24 mouse cellular contexts compared by ENCODE assay signal in the genomic region with DNA sequence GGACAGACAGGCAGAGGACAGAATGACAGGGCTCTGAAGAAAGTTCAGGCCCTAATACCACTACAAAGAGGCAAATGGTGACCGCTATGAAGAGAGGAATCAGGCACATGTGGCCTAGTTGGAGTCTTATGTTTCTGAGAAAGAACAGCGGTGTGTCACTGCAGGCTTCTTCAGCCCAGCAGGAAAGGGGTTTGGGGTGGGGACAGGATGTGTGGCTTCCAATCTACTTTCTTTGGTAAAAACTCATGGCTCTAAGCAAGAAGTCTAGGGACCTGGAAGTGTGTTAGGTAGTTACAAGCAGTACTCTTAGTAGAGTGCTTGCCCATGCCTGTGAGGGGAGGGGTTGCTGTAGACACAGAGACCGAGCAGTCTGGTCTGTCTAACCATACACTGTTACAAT.
DNase-seq lines count a peak whose midpoint lies in the region; ATAC-seq and TF ChIP-seq lines count a peak whose summit lies in the region.
"Had no signal": no experiment of that assay in that cellular context is flagged by ENCODE, and none has a peak within 500 bp of the region (broad histone marks: within the 10 kb centered on the region; RNA-seq: fewer than 3 reads in every experiment).

No protein-coding gene starts in this region.

- H3K4me1 ChIP-seq in megakaryocyte, embryonic 14.5 days = peaks cover 24% of the 10 kb centered on the region
- H3K4me1 ChIP-seq in kidney, adult 2 months (ENCODE audit: control insufficient read depth, insufficient read depth, low read length) = no peaks in the 10 kb centered on the region
- H3K4me1 ChIP-seq: embryonic facial prominence, embryonic 13.5 days; forebrain, embryonic 12.5 days; heart, embryonic 15.5 days; hindbrain, embryonic 15.5 days; stomach, embryonic 15.5 days had no signal

- H3K9me3 ChIP-seq in megakaryocyte, embryonic 14.5 days = no peaks in the 10 kb centered on the region
- H3K9me3 ChIP-seq: embryonic facial prominence, embryonic 13.5 days; forebrain, embryonic 12.5 days; heart, embryonic 15.5 days; hindbrain, embryonic 15.5 days; midbrain, embryonic 15.5 days; neural tube, embryonic 13.5 days; stomach, embryonic 15.5 days had no signal

- H3K4me3 ChIP-seq in megakaryocyte, embryonic 14.5 days (replicated peaks) = peak overlapping the region; percentile 51
- no peak overlapping the region for H3K4me3 ChIP-seq in kidney, adult 2 months (ENCODE audit: insufficient read depth, low read depth, low read length)
- H3K4me3 ChIP-seq: embryonic facial prominence, embryonic 13.5 days; erythroblast, embryonic 14.5 days; forebrain, embryonic 12.5 days; heart, embryonic 15.5 days; hindbrain, embryonic 15.5 days; layer of hippocampus, adult 2 months; midbrain, embryonic 15.5 days; neural tube, embryonic 13.5 days; stomach, embryonic 15.5 days had no signal

- H3K36me3 ChIP-seq in megakaryocyte, embryonic 14.5 days (replicated peaks; ENCODE audit: low read length) = no peaks in the 10 kb centered on the region
- H3K36me3 ChIP-seq in kidney, adult 2 months (ENCODE audit: control insufficient read depth, insufficient read depth, low read length) = no peaks in the 10 kb centered on the region
- H3K36me3 ChIP-seq: embryonic facial prominence, embryonic 13.5 days; forebrain, embryonic 12.5 days; heart, embryonic 15.5 days; hindbrain, embryonic 15.5 days; midbrain, embryonic 15.5 days; neural tube, embryonic 13.5 days; stomach, embryonic 15.5 days had no signal

- WGBS in kidney, adult 2 months = 89% methylated on average over 3 of the region's 3 CpGs

- TF ChIP-seq CTCF in kidney, adult 2 months (conservative IDR thresholded peaks at IDR 0.05; ENCODE audit: insufficient read depth, insufficient read length, low read depth, low read length) = no peak

- peak; percentile 31 for DNase-seq in CD4-positive helper T cell, adult 2 months (ENCODE audit: low read depth, low spot score)
- peak; percentile 13 to 35 for DNase-seq in thymus, postnatal 10 days (ENCODE audit: low spot score in 2 of 2)
- DNase-seq in kidney, adult 2 months = no peak
- DNase-seq in adrenal gland, postnatal 25 days = no peak
- no peak for DNase-seq in right cerebral cortex, adult 18-20 months
- DNase-seq in right cerebral cortex, postnatal 36 days (ENCODE audit: low spot score in 2 of 2) = no peak
- DNase-seq: cerebellum, adult 11-12 months; cerebellum, postnatal 25 days; embryo, embryonic 11 days; heart, postnatal 4 days had no signal

- H3K27me3 ChIP-seq in megakaryocyte, embryonic 14.5 days (replicated peaks) = no peaks in the 10 kb centered on the region
- H3K27me3 ChIP-seq in kidney, adult 2 months (replicated peaks; ENCODE audit: control insufficient read depth, insufficient read depth, low read length) = no peaks in the 10 kb centered on the region
- H3K27me3 ChIP-seq: embryonic facial prominence, embryonic 13.5 days; forebrain, embryonic 12.5 days; heart, embryonic 15.5 days; hindbrain, embryonic 15.5 days; midbrain, embryonic 15.5 days; neural tube, embryonic 13.5 days; stomach, embryonic 15.5 days had no signal

- no peak for TF ChIP-seq POLR2A in kidney, adult 2 months (IDR thresholded peaks at IDR 0.05; ENCODE audit: low read depth, low read length)

- H3K27ac ChIP-seq in kidney, adult 2 months (ENCODE audit: insufficient read depth, low read depth, low read length) = no peak overlapping the region
- H3K27ac ChIP-seq: embryonic facial prominence, embryonic 13.5 days; forebrain, embryonic 12.5 days; heart, embryonic 15.5 days; hindbrain, embryonic 15.5 days; kidney, postnatal 0 days; layer of hippocampus, adult 2 months; midbrain, embryonic 15.5 days; neural tube, embryonic 13.5 days; stomach, embryonic 15.5 days had no signal

- peak; percentile 70 for ATAC-seq in activated CD4-positive, CD25-positive, alpha-beta regulatory T cell, adult 4 months
- ATAC-seq: intestine, embryonic 16.5 days; lung, postnatal 0 days; midbrain, embryonic 15.5 days had no signal

Comparison
In these comparisons a context has a peak if more than half of its experiments do, and no peak if none do; other contexts are left out.
1. DNase-seq: peak in CD4-positive helper T cell, adult 2 months (single experiment) and thymus, postnatal 10 days (2 of 2); none in kidney, adult 2 months (single experiment), adrenal gland, postnatal 25 days (single experiment), right cerebral cortex, adult 18-20 months (single experiment) and right cerebral cortex, postnatal 36 days (0 of 2).